Mouse (Mus musculus): ENCODE measurements around the gene Slc2a12. TPM values are rescaled to one million over a fixed set of nuclear protein-coding genes. Genes with fewer than 3 reads are reported as not detected.
A peak's percentile ranks its signal among the peaks of the same experiment; 100 is the strongest.

Slc2a12 gene
- total and polyA plus RNA-seq, 3 experiments: 0.01 to 0.35 TPM; not detected in 1

DNA sequence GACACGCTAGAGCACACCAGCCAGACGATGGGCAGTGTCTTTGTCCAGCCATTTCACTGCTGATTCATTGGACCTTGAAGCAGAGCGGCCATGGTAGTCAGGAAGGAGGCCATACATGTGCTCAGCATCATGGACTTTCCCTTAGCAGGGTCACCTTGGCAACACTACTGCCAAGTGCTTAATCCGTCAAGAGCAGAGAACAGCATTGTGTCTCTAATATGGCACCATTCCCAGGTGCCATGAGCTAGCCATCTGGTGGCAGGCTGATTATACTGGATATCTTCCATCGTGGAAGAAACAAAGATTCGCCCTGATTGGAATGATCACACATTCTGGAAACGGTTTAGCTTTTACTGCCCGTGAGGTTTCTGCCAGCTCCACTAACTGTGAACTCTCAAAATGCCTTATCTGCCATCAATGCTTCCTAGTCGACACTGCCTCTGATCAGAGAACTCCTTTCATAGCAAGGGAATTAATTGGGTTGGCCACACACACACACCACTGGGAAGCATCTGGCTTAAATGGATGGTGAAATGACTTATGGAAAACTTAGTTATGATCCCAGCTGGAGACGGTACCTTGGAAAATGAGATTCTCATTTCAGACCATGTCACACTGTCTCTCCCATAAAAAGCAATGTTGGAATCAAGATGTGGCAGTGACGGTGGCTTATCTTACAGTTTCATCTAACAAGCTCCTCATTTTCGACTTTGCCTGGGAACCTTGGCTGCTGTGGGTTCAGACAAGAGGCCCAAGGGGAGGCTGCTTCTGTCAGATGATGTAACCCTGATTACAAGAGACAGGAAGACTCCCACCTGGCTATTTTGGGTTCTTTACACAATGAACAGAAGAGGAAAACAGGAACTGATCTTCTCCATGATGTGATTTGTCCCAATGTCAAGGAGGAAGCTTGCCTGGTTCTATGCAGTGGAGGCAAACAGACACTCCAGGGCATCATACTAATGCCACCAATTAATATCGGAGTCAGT lies 101.8 kb downstream of the Slc2a12 start:
- H3K9me3 ChIP-seq (replicated peaks; ENCODE audit: insufficient read depth, low read length): no peaks in the 10 kb centered on the region

GRCm38 (mm10) chr10:22751175-22751682 lies 106.4 kb downstream of the Slc2a12 start:
- peak overlapping the region; percentile 15 to 48 for H3K4me3 ChIP-seq (ENCODE audit: control insufficient read depth in 1 of 2, insufficient read depth in 1 of 2, low read depth in 2 of 2, low read length in 2 of 2)
- peak overlapping the region; percentile 7; the same call in 1 of the 2 replicates for H3K9ac ChIP-seq (ENCODE audit: control insufficient read depth, low read depth, low read length, poor library complexity, severe bottlenecking)
- H3K4me1 ChIP-seq (ENCODE audit: control insufficient read depth in 1 of 2, insufficient read depth in 2 of 2, low read length in 2 of 2): peaks cover 9 to 22% of the 10 kb centered on the region in 2 experiments
- H3K27ac ChIP-seq (ENCODE audit: control insufficient read depth, low read depth, low read length): peak overlapping the region; percentile 63
- TF ChIP-seq ZNF384 (IDR thresholded peaks at IDR 0.05; ENCODE audit: low read depth, low read length) (0 out of 2 replicates have a peak, but pooled peaks have one; percentile 30), MYB (IDR thresholded peaks at IDR 0.05; ENCODE audit: low read depth, low read length) (no peak), TBP (IDR thresholded peaks at IDR 0.05; ENCODE audit: low read depth, low read length) (no peak), GATA1 (IDR thresholded peaks at IDR 0.05; ENCODE audit: low read depth, low read length) (peak; percentile 87), SIN3A (IDR thresholded peaks at IDR 0.05; ENCODE audit: low read length) (peak; percentile 54), UBTF (IDR thresholded peaks at IDR 0.05; ENCODE audit: borderline replicate concordance, insufficient read depth, low read depth, low read length) (no peak), ZMIZ1 (IDR thresholded peaks at IDR 0.05; ENCODE audit: low read depth, low read length) (no peak), EP300 (IDR thresholded peaks at IDR 0.05; ENCODE audit: low read depth in 1 of 2, low read length in 2 of 2) (peak; percentile 55 to 69; a peak in 3 of 4 replicates), SMC3 (IDR thresholded peaks at IDR 0.05; ENCODE audit: low read depth, low read length) (no peak), RCOR1 (IDR thresholded peaks at IDR 0.05; ENCODE audit: low read depth, low read length) (peak; percentile 16; the same call in 1 of the 2 replicates)
- peaks cover 0 to 17% of the 10 kb centered on the region in 2 experiments; a peak in 2 of 4 replicates for H3K36me3 ChIP-seq (ENCODE audit: control insufficient read depth in 1 of 2, insufficient read depth in 2 of 2, low read length in 2 of 2)
- no peaks in the 10 kb centered on the region for H3K79me2 ChIP-seq (ENCODE audit: control insufficient read depth, insufficient read depth, low read length, poor library complexity)
- DNase-seq (ENCODE audit: low read depth, low spot score): peak; percentile 59
- no peaks in the 10 kb centered on the region for H3K27me3 ChIP-seq (ENCODE audit: control insufficient read depth in 1 of 2, insufficient read depth in 2 of 2, low read length in 2 of 2)
- H3K9me3 ChIP-seq (replicated peaks; ENCODE audit: insufficient read depth, low read length): no peaks in the 10 kb centered on the region

More for the DNA sequence above, 101.8 kb downstream of the Slc2a12 start:
- Histone ChIP-seq H3K4me1 (ENCODE audit: control insufficient read depth in 1 of 2, insufficient read depth in 2 of 2, low read length in 2 of 2) (peaks cover 12 to 35% of the 10 kb centered on the region in 2 experiments), H3K36me3 (ENCODE audit: control insufficient read depth in 1 of 2, insufficient read depth in 2 of 2, low read length in 2 of 2) (peaks cover 0 to 18% of the 10 kb centered on the region in 2 experiments; a peak in 2 of 4 replicates), H3K27me3 (ENCODE audit: control insufficient read depth in 1 of 2, insufficient read depth in 2 of 2, low read length in 2 of 2) (no peaks in the 10 kb centered on the region), H3K79me2 (ENCODE audit: control insufficient read depth, insufficient read depth, low read length, poor library complexity) (no peaks in the 10 kb centered on the region), H3K9ac (ENCODE audit: control insufficient read depth, low read depth, low read length, poor library complexity, severe bottlenecking) (no peak overlapping the region), H3K4me3 (ENCODE audit: control insufficient read depth in 1 of 2, insufficient read depth in 1 of 2, low read depth in 2 of 2, low read length in 2 of 2) (no peak overlapping the region), H3K27ac (ENCODE audit: control insufficient read depth, low read depth, low read length) (no peak overlapping the region)
- peak; percentile 54; the same call in 1 of the 2 replicates for TF ChIP-seq MEF2A (IDR thresholded peaks at IDR 0.05; ENCODE audit: extremely low read depth, insufficient replicate concordance, low read depth, low read length, poor library complexity, severe bottlenecking)
- no peak for TF ChIP-seq KAT2A (conservative IDR thresholded peaks at IDR 0.05; ENCODE audit: low read depth, low read length)
- no peak for TF ChIP-seq ELF1 (IDR thresholded peaks at IDR 0.05; ENCODE audit: low read depth, low read length)
- TF ChIP-seq NRF1 (IDR thresholded peaks at IDR 0.05; ENCODE audit: insufficient read depth, low read depth, low read length, poor library complexity, severe bottlenecking): no peak
- no peak for TF ChIP-seq CTCF (IDR thresholded peaks at IDR 0.05 in 2 of 3, conservative IDR thresholded peaks at IDR 0.05 in 1 of 3; ENCODE audit: control insufficient read depth in 1 of 3, insufficient read depth in 1 of 3, low read depth in 2 of 3, low read length in 3 of 3, poor library complexity in 1 of 3, severe bottlenecking in 1 of 3)
- TF ChIP-seq POLR2AphosphoS5 (IDR thresholded peaks at IDR 0.05; ENCODE audit: borderline replicate concordance, low read depth, low read length): no peak
- TF ChIP-seq ETS1 (IDR thresholded peaks at IDR 0.05; ENCODE audit: low read depth, low read length): peak; percentile 14; the same call in 1 of the 2 replicates
- no peak for TF ChIP-seq ZMIZ1 (IDR thresholded peaks at IDR 0.05; ENCODE audit: low read depth, low read length)
- TF ChIP-seq MXI1 (IDR thresholded peaks at IDR 0.05; ENCODE audit: low read depth, low read length): no peak
- peak; percentile 21; the same call in 1 of the 2 replicates for TF ChIP-seq MAX (IDR thresholded peaks at IDR 0.05; ENCODE audit: low read length)
- no peak for TF ChIP-seq NELFE (IDR thresholded peaks at IDR 0.05; ENCODE audit: low read depth, low read length)
- peak; percentile 21 for DNase-seq (ENCODE audit: low read depth, low spot score)

Measured in MEL (cell line).